Mouse (Mus musculus) T-helper 2 cell (primary cell): Measurements from ENCODE around the gene Guca1a.

Experiments used
- in situ Hi-C: fragments of 300-600 bp; cut with MboI, MseI; formaldehyde crosslinking; loops from one replicate; pipeline ENCODE4 v1.15.1; 2025; ENCODE audit warnings: high pct_unique_total_duplicates

Gene Guca1a

GRCm38 (mm10) chr17:47349721-47350319 is 50.6 kb downstream of the Guca1a start:
- in situ Hi-C loops, result no loop called here
